Mouse (Mus musculus) cerebellum, postnatal 25 days (tissue): Measurements from ENCODE around the gene Scgb1b24.

Experiments
- DNase-seq, 2 experiments: peaks; one replicate each; pipeline ENCODE4 v3.0.0; 2021; ENCODE audit warnings: mixed read lengths in 2 of 2

Gene Scgb1b24

DNA sequence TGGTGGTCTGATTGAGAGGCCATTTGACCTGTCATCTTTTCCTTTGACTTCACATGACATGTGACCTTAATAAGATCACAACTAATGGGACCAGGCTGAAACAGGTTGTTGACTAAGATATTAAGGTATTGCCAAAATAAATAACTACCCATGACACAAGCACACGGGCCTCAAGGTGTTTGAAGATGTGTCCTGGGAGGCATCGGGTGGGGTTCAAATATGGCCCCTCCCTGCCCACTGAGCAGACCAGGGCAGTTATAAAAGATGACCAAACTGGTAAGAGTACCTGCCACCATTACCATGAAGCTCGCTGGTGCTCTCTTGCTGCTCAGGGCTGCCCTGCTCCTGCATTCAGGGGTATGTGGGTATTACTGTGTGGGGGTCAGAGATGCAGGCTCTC is at the start of gene Scgb1b24:
Scgb1b24 (plus strand) TSS at position 301 of the 400 bp plus-strand sequence.
- DNase-seq, result no peak

- no peak for DNase-seq
Measured at GRCm38 (mm10) chr7:33739212-33739611, 4.4 kb upstream of the Scgb1b24 start, which contains the start of gene Scgb2b24. Scgb2b24 (minus strand) TSS chr7:33739312.
